Mouse (Mus musculus) neural tube, embryonic 14.5 days (tissue): ENCODE data around the gene Rassf2. TPM values are rescaled to one million over a fixed set of nuclear protein-coding genes. Genes with fewer than 3 reads are reported as not detected.

Experiments
- ATAC-seq: fragments of 200-750 bp; cut with Nextera tagmentation; 2 replicates; pipeline ENCODE4 v1.8.0; 2017; ENCODE audit warnings: low read depth, mild to moderate bottlenecking, moderate TSS enrichment, moderate library complexity
- H3K27ac ChIP-seq: fragments of 300-500 bp; sonication (generic); 2 replicates; pipeline ENCODE4 v1.5.1; 2014; ENCODE audit warnings: low read depth, mild to moderate bottlenecking, control low read depth, low read length, moderate library complexity, mixed read lengths
- H3K27me3 ChIP-seq: fragments of 300-500 bp; sonication (generic); 2 replicates; pipeline ENCODE4 v1.6.1; 2014; ENCODE audit warnings: low read length; ENCODE audit not compliant: control insufficient read depth, insufficient read depth
- H3K36me3 ChIP-seq: fragments of 300-500 bp; sonication (generic); 2 replicates; pipeline ENCODE4 v1.6.1; 2014; ENCODE audit warnings: low read length, mixed read lengths; ENCODE audit not compliant: control insufficient read depth, insufficient read depth
- H3K4me1 ChIP-seq: fragments of 300-500 bp; sonication (generic); 2 replicates; pipeline ENCODE4 v1.6.1; 2014; ENCODE audit warnings: low read length; ENCODE audit not compliant: control insufficient read depth, insufficient read depth
- H3K4me2 ChIP-seq: fragments of 300-500 bp; sonication (generic); 2 replicates; pipeline ENCODE4 v1.6.1; 2014; ENCODE audit warnings: mild to moderate bottlenecking, low read depth, low read length, control low read depth
- H3K4me3 ChIP-seq: fragments of 300-500 bp; sonication (generic); 2 replicates; pipeline ENCODE4 v1.5.1; 2014; ENCODE audit warnings: low read depth, low read length, control low read depth, mixed read lengths
- H3K9ac ChIP-seq: fragments of 300-500 bp; sonication (generic); replicated peaks from 2 replicates; pipeline ENCODE4 v1.6.1; 2014; ENCODE audit warnings: low read depth, mild to moderate bottlenecking, control low read depth, low read length, mixed read lengths
- H3K9me3 ChIP-seq: fragments of 300-500 bp; sonication (generic); 2 replicates; pipeline ENCODE4 v1.6.1; 2016; ENCODE audit warnings: low read length; ENCODE audit not compliant: control insufficient read depth
- WGBS: fragments of 180-500 bp; shearing (Covaris S2); extraction: QIAGEN DNeasy Blood & Tissue Kit; methylation state at CpG from one replicate; pipeline ENCODE4 v1.1.7; 2014; 5-methylcytosine and 5-hydroxymethylcytosine counted together
- polyA plus RNA-seq: library from polyadenylated mRNA; unstranded; fragments of >200 nt; fragmentation: Nextera tagmentation; extraction: Ambion mirVana; gene quantifications from 2 replicates; pipeline ENCODE4 v1.2.1, GENCODE M21; 2014

Rassf2 gene
- polyA plus RNA-seq, 1 experiment from 2014 or later, result 25.3 TPM

DNA sequence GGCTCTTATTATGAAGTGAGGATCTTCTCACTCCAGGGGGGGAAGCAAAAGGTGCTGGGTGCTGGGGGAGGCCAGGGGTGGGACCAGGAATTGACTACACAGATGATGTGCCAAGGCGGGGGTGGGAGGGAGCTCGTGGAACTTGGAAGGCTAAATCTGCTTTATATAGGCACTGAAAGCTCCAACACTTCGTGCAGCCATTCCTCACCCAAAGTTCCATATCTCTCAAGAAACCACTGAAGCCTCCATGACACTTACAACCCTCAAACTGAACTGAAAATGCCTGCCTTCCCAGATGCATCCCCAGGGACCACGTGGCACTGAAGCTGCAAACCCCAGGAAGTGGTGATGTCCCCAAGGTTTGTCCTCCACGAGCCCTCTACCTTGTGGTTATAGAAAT lies 26.1 kb downstream of the Rassf2 start:
- 81% methylated on average over 5 of the region's 5 CpGs for WGBS
- no peak for ATAC-seq
- Histone ChIP-seq H3K27ac (no peak overlapping the region), H3K27me3 (no peaks in the 10 kb centered on the region), H3K9me3 (no peaks in the 10 kb centered on the region), H3K9ac (no peak overlapping the region), H3K36me3 (peaks cover 23% of the 10 kb centered on the region; the same call in 1 of the 2 replicates), H3K4me2 (no peak overlapping the region), H3K4me1 (no peaks in the 10 kb centered on the region), H3K4me3 (no peak overlapping the region)

DNA sequence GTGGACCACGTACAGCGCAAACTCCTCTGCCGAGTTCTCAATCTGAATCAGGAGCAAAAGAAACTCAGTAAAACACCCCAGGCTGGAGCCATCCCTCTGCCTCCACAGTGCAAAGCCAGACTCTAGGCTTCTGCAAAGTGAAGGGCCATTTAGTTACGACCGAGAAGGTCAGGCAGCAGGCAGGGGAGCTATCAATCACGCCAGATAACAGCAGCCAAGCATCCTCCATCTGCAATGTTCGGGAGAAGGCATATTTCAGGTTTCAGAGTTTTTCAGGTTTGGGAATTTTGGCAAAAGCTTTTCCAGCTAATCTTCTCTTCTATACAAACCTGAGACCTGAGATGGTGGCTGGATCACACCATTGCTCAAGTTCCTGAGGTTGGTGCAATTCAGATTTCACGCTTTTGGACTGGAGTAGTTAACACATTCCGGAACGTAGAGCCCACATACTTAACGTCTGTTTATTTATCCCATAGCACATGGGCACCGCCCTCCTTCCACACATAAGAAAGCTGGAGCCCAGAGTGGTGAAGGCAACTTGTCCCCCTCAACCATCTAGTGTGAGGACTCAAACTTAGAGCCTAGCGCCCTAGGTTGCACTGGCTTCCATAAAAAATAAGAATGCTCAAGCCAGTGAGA lies 28.2 kb downstream of the Rassf2 start:
- no peaks in the 10 kb centered on the region for H3K9me3 ChIP-seq
- no peaks in the 10 kb centered on the region for H3K27me3 ChIP-seq
- no peak overlapping the region for H3K27ac ChIP-seq
- H3K4me1 ChIP-seq, result no peaks in the 10 kb centered on the region
- H3K9ac ChIP-seq, result no peak overlapping the region
- no peak overlapping the region for H3K4me3 ChIP-seq
- ATAC-seq, result no peak
- no peak overlapping the region for H3K4me2 ChIP-seq
- peaks cover 25% of the 10 kb centered on the region; the same call in 1 of the 2 replicates for H3K36me3 ChIP-seq
- WGBS, result 60% methylated on average over 13 of the region's 13 CpGs

DNA sequence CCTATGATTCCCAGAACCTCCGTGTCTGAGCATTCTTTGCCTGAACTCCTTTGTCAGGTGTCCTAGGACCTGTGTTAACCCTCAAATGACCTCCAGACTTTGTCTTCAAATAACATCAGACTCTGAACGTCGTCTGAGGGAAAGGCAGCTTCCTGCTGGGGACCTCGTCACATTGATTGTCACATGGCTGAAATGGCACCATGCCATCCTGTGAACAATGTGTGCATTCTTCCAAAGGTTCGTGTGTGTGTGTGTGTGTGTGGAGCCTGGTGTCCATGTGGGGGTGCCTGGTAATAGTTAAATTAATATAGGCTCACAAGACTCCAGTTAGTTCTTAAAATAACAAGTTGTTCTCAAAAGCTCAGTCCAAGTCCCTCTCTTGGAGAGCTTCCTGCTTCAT lies 32.7 kb downstream of the Rassf2 start:
- no peaks in the 10 kb centered on the region for H3K9me3 ChIP-seq
- H3K4me3 ChIP-seq, result no peak overlapping the region
- H3K9ac ChIP-seq, result no peak overlapping the region
- WGBS, result 35% methylated on average over 5 of the region's 5 CpGs
- no peak for ATAC-seq
- no peak overlapping the region for H3K4me2 ChIP-seq
- H3K27me3 ChIP-seq, result no peaks in the 10 kb centered on the region
- peaks cover 28% of the 10 kb centered on the region; the same call in 1 of the 2 replicates for H3K36me3 ChIP-seq
- H3K27ac ChIP-seq, result no peak overlapping the region
- 0 out of 2 replicates have a peak, but pooled peaks cover 3% of the 10 kb centered on the region for H3K4me1 ChIP-seq

DNA sequence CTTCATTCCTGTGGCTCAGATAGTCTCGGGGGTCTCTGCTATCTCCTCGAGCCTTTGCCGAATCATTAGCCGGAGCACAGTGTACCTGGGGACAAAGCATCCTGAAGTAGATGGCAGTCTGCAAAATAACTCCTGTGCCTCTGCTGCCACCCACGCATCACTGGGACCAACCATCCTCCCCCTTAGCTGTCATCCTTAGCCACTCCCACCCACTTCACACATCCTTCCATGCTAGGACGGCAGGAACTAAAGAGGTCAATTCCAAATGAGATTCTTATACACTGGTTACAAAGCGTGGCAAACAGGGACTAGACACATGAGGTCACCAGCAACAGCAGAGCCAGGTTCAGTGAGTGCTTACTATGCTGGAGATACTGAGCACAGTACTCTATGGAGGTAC lies 33.7 kb downstream of the Rassf2 start:
- Histone ChIP-seq H3K4me2 (no peak overlapping the region), H3K27me3 (no peaks in the 10 kb centered on the region), H3K27ac (no peak overlapping the region), H3K4me3 (no peak overlapping the region), H3K4me1 (0 out of 2 replicates have a peak, but pooled peaks cover 3% of the 10 kb centered on the region), H3K9ac (no peak overlapping the region), H3K36me3 (peaks cover 21% of the 10 kb centered on the region; the same call in 1 of the 2 replicates), H3K9me3 (no peaks in the 10 kb centered on the region)
- ATAC-seq, result no peak
- WGBS, result 86% methylated on average over 7 of the region's 7 CpGs

DNA sequence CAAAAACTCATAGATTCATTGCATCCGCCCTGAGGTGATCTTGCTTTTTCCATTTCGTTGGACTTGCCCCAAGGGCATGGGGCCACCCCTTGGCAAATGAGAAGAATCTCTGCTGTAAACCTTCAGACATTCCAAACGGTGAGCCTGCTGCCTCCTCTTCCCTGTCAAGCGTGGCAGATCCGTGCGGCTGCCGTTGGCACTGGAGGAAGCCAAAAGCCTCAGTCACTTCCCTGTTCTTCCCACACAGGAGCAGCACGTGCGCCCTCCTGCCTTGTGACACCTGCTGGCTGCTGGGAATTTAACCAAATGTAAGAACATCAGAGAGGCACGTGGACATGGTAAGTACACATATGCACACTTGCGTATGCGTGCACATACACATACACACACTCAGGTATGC lies 34.3 kb downstream of the Rassf2 start:
- Histone ChIP-seq H3K27ac (no peak overlapping the region), H3K27me3 (no peaks in the 10 kb centered on the region), H3K9ac (no peak overlapping the region), H3K36me3 (peaks cover 21% of the 10 kb centered on the region; the same call in 1 of the 2 replicates), H3K9me3 (no peaks in the 10 kb centered on the region), H3K4me2 (no peak overlapping the region), H3K4me3 (no peak overlapping the region), H3K4me1 (0 out of 2 replicates have a peak, but pooled peaks cover 3% of the 10 kb centered on the region)
- WGBS, result 97% methylated on average over 12 of the region's 12 CpGs
- ATAC-seq, result no peak

DNA sequence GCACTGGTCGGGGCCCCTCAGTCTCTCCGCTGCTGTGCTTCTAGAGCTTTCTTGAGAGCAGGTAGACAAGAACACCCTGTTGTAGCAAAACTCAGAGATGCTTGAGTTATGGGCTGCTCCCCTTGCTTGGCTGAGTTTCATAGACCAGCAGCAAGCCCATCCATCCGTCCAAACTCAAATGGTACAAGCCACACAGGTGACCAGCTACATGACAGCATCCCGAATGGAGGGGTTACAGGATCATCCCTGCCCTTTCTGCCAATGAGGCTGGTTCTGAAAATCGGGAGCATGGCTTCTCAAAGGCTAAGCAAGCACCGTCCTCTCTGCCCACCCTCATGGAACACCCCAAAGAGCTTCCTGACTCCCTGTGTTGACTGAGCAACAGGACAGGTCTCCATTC lies 35.1 kb downstream of the Rassf2 start:
- Histone ChIP-seq H3K4me1 (0 out of 2 replicates have a peak, but pooled peaks cover 3% of the 10 kb centered on the region), H3K27me3 (no peaks in the 10 kb centered on the region), H3K4me3 (no peak overlapping the region), H3K9me3 (no peaks in the 10 kb centered on the region), H3K27ac (no peak overlapping the region), H3K4me2 (no peak overlapping the region), H3K9ac (no peak overlapping the region), H3K36me3 (peaks cover 18% of the 10 kb centered on the region; the same call in 1 of the 2 replicates)
- ATAC-seq, result no peak
- WGBS, result 92% methylated on average over 6 of the region's 6 CpGs

DNA sequence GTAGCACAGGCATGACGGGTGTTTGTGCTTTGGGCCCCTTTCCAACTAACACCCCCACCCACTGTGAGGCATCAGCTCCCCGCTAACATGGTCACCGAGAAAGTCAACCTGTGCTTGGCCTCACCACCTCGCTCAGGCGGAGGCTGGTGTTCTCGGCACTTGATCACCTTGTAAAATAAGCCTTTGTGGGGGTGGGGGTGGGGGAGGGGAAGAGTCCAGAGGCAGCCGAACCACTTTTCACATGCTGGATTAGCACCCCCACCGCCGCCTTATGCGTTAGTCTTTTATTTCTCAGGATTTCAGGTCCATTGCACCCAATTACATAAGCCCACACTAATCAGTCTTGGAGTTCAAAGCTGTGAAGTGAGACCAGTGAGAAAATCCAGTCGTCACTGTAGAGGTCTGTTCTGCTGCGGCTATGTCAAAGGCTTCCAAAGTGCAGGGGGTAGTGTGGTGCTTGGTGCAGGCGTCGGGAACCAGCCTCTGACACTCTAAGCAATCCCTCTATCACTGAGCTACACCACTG lies 36.4 kb downstream of the Rassf2 start:
- Histone ChIP-seq H3K9me3 (no peaks in the 10 kb centered on the region), H3K9ac (no peak overlapping the region), H3K36me3 (peaks cover 13% of the 10 kb centered on the region; the same call in 1 of the 2 replicates), H3K4me1 (0 out of 2 replicates have a peak, but pooled peaks cover 3% of the 10 kb centered on the region), H3K4me3 (no peak overlapping the region), H3K4me2 (no peak overlapping the region), H3K27ac (no peak overlapping the region), H3K27me3 (no peaks in the 10 kb centered on the region)
- ATAC-seq, result peak; percentile 51; the same call in 1 of the 2 replicates
- WGBS, result 35% methylated on average over 14 of the region's 14 CpGs

DNA sequence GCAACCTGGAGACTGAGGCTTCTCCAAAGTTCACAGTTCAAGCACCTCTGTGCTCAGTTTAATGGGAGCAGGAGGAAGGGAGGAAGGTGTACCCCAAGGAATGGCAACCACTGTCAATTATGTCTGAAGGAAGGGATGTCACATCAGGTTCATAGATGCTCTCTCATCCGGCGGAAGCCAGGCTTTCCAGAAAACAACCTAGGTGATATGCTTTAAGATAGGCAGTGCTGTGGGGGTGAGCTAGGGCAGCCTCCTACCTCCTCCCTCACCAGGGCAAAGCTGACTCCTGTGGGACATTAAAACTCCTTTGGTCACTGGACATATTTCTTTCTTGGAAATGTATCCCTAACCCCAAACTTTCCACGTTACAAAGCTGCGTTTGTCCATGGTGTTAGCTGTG lies 36.9 kb downstream of the Rassf2 start:
- Histone ChIP-seq H3K9ac (no peak overlapping the region), H3K36me3 (peaks cover 13% of the 10 kb centered on the region; the same call in 1 of the 2 replicates), H3K4me1 (0 out of 2 replicates have a peak, but pooled peaks cover 3% of the 10 kb centered on the region), H3K4me3 (no peak overlapping the region), H3K9me3 (no peaks in the 10 kb centered on the region), H3K4me2 (no peak overlapping the region), H3K27ac (no peak overlapping the region), H3K27me3 (no peaks in the 10 kb centered on the region)
- 87% methylated on average over 4 of the region's 4 CpGs for WGBS
- ATAC-seq, result no peak

DNA sequence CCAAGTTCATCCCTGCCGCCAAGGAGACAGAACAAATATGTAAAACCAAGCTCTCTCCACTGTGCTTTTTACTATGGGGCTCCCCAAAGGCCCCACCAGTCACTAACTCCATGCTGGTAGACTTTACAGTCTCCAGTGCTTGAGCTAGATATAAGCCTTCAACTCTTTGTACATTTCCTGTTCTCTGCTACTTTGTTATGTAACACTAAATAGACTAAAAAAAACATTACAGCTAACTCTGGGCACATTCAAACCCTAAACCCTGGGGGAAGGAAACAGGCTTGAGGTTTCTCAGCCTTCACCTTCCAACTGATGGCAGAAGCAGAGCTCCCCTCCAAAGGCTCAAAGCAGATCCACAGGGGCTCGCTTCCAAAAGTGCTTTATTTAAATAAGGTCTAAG lies 37.6 kb downstream of the Rassf2 start:
- no peak for ATAC-seq
- Histone ChIP-seq H3K27me3 (no peaks in the 10 kb centered on the region), H3K4me1 (0 out of 2 replicates have a peak, but pooled peaks cover 3% of the 10 kb centered on the region), H3K9ac (no peak overlapping the region), H3K9me3 (no peaks in the 10 kb centered on the region), H3K4me3 (no peak overlapping the region), H3K27ac (no peak overlapping the region), H3K36me3 (peaks cover 13% of the 10 kb centered on the region; the same call in 1 of the 2 replicates), H3K4me2 (no peak overlapping the region)
- 86% methylated on average over 2 of the region's 2 CpGs for WGBS
